Mouse (Mus musculus) fat pad, adult 2 months (tissue): Measurements from ENCODE around the gene Nsg1.

Source experiments
- DNase-seq: peaks from one replicate; pipeline ENCODE4 v3.0.0-alpha.2; 2011; ENCODE audit warnings: low read depth, low spot score; ENCODE audit errors: extremely low read depth

Gene Nsg1

DNA sequence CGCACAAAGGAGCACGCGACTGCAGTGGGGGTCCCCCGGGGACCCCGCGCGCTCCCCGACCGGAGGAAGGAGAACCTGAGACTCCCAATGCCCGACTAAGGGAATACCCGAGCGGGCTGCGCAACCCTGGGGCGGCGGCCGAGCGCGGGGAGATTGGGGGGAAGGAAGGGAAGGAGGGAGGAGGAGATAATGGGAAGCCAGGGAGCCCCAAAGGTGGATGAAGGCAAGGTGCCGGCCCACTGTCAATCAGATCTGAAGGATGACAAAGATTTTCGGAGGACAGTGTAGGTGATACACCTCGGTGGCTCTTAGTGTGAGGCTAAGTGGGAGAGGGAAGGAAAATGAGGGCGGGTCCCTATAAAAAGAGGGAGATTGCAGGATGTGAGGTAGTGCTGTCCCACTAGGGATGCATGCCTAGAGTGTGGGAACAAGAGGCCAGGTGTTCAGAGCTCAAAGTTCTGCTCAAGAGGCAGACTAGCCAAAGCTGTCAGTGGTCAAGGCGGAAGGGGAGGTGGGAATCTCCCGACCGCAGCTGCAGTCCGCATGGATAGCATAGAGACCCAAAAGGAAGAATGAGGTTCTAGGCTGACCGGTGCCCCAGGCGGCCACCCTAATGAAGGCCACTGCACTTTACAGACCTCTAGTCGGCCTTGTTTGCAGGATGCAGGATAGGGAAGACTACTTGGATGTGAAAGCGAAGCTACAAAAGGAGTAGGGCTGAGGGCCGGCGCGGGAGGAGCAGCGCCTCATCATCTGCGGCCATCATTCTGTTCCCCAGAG lies at the start of gene Nsg1:
TSS of gene Nsg1 (minus strand) at position 274 of the 780 bp plus-strand sequence.
- DNase-seq, result no peak

DNA sequence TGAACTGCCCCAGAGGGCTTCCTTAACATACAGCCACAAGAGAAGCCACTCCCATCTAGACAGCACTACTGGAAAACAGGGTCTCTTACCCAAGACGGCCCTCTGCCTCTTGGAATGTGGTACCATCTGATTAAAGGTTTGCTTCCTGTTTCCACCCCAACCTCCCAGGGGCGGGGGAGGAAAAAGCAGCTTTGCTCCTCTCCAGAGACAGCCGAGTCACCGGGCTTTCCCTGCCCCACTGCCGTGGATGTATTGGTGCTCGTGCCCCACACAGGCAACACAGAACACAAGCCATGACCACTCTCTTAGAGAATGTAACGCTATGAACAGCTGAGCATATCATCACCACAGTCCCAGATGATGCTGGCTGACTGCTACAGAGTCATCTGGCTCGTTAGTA lies 49.3 kb upstream of the Nsg1 start:
- no peak for DNase-seq

DNA sequence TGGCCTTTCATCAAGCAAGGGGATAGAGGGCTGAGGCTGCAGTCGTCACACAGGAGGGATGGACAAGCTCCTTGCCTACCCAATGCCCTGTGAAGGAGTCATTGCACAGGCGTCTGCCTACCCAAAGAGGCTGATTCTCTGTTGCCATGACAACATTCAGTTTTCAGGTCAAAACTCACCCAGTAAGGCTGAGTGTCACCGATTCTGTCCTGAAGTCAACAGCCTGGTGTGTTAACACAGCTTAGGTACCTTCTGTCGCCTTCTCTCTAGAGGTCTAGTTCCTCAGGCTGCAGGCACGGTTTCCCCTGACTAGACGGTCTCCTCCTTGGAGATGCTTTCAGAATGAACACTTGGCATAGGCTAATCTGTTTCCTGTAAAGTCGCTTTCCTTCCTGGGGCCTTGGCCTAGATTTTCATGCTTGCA lies 45.6 kb upstream of the Nsg1 start:
- no peak for DNase-seq

DNA sequence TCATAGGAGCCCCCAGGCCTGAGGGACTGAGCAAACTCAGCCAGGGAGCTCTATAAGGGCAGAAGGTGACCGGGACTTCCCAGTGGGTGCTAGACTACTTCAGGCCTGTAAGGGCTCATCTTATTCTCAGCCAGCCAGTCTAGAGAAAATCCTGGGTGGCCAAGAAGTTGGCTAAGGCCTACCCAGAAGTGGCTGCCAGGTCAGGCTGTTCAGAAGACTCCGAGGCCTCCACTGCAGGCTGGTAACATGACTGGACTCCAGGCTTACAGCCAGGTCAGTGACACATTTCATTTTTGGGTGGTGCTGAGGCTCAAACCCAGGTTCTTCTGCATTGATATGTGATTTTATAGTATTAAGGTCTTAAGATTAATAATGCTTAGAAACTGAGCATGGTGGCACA lies 40.0 kb upstream of the Nsg1 start:
- DNase-seq, result no peak

DNA sequence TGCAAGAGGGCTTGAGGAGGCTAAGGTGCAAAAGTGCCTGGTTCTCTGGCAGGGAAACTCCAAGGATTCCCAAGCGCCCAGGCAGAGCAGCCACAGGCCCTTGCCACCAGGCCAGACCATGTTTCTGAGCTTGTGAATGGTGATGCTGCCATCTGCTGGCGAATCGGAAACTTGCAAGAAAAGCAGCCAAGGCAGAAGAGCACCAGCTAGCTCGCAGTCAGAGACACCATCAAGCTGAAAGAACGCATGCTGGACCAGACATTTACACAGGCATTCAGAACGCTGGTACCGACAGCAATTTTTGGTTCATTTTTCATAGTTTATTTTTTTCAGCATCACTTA lies 37.7 kb upstream of the Nsg1 start:
- DNase-seq, result peak; percentile 4

DNA sequence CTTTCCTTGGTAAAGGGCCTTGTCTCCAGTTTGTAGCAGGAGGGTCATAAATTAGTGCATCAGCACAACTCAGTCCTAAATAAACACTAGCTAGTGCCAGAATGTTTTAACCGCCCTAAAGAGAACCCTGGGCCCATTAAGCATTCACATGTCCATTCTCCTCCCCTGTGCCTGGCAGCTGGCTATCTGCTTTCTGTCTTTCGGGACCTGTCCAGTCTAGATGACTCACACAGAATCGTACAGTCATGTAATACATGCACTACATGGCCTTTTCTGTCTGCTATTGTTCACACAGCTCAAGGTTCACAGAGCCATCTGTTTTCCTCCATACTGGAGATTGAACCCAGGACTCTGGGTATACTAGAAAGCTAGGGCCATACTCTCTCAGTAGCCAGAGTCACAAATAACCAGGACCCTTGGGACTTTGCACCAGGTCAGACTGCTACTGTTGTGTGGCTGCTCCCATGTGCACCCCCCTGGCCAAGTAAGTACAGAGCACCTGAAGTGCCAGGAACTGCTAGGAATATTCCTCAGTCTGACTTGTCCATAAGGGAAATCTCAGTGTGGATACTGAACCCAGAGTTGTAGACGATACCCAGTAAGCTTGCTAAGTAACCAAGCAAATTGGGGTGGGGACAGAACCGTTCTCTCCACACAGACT lies 37.2 kb upstream of the Nsg1 start:
- no peak for DNase-seq

DNA sequence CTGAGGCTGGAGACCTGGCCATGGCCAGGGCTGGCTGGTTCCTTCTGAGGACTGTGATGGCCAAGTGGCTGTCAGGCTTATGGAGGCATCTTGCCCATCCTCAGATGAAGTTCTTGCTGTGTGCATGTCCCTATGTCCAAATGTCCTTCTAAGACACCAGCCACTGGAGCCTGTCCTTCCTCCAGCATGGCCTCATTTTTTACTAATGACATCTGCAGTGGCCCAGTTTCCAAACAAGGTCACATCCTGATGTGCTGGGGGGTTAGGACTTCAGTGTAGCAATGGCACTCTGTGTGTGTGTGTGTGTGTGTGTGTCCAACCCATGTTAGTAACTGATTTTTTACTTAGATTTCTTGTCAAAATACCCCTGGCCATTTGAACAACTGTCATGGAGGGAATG lies 36.2 kb upstream of the Nsg1 start:
- DNase-seq, result no peak

DNA sequence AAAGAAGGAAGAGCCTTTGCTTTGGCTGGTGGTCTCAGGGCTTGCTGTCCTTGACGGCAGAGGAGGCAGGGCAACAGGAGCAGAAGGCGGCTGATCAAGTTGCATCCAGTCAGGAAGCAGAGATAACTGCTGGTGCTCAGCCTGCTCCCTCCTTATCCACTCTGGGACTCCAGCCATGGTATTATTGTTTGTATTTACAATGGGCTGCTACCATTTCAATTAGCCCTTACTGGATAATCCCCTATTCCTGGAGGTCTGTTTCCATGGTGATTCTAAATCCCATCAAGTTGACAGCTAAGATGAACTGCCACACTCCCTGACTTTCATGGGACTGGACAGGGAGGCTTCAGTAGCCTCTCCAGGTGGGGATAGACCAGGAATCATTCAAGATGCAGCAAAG lies 35.2 kb upstream of the Nsg1 start:
- no peak for DNase-seq

DNA sequence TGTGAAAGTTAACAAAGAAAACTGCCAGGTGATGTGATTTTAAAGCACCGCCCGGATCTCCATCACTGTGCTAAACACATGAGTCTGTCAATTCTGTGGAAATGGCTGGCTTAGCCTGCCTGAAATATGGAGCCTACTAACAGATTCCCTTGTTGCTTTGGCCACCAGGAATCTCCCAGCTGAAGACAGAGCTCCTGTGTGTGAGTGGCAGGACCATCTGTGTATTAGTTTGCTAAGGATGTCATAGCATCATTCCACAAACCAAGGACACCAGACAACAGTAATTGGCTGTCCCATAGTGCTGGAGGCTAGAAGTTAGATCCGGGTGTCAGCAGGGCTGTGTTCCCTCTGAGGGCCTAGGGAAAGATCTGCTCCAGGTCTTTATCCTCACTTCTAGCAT lies 31.2 kb upstream of the Nsg1 start:
- no peak for DNase-seq

DNA sequence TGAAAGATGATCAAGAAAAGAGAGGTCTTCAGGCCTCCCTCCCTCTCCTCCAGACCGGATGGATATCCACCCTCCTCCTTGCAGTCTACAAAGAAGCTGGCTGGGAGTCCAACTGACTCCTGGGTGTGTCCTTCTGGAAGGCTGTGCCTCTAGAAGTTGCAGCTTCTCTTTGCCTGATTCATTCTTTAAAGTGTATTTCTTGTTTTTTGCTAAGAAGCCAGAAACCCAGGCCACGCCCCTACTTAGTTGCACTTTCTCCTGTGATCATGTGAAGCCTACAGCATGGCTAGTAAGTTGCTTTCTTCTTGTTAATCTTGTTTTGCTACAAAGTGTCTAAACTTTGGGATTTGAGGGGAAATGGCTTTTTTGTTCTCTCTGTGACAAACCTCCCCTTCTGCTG lies 27.3 kb upstream of the Nsg1 start:
- no peak for DNase-seq

DNA sequence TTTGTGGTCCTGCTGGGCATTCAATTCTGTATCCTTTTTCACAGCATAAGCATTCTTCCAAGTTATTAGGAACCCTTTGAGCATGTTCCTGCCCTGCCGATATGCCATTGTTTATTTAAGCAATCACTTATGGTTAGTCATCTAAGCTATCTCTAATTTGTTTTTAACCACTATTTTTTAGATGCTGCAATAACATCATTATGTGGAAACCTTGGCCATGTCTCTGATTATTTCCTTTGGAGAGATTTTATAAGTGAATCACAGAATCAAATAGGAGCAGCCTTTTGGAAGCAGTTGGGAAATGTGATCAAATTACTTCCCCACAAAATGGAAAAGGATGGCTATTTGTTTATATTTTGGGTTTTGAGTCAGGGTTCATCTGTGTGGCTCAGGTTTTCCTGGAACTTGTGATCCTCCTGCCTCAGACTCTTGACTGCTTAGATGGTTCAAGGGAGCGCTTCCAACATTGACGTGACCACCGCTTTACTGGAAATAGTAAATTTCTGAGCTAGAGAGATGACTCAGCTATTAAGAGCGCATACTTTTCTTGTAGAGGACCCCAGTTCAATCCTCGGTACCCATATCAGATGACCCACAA lies 25.1 kb upstream of the Nsg1 start:
- no peak for DNase-seq

DNA sequence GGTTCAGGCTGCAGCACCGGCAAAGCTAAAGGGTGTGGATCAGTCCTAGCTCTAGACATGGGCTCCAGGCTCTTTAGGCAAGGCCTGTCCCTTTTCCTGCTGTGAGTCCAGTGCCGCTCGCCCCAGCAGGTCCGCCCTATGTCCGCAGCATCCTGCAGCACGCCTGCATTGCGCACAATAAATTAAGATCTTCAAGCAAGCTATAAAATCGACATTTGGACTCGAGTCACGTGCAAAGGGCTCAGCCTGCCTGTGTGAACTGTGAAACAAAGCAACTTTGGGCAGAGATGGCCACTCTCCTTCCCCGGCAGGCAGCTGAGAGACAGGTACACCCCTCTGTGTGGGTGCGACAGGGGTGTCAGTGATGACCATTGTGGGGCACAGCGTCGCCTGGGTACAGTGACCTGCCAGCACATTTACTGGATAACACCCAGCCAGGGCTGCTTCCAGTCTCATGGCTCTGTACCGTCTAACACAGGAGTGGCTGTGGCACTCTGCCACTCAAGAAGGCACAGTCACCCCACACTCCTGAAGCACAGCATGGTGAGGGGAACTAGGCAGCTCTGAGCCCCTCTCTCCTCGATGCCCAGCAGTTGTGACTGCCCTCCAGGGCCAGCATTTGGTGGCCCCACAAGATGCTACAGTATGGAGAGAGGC lies 14.7 kb upstream of the Nsg1 start:
- no peak for DNase-seq

DNA sequence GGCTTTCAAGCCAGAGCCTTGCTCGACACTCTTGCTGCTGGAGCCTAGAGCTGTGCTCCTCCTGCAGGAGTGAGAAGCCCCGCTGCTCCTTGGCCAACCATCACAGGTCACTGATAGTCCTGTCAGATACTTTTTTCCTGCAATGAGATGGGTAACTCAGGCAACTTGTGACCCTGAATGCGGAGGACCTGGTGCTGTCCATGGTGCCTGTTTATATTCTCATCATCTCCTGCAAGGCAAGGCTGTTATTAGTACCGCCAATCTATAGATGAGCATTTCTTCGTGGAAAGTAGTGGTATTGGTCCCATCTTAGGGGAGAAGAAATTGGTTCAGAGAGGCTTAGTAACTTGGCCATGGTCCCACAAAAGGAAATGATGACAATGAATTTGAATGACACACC lies 14.1 kb upstream of the Nsg1 start:
- DNase-seq, result no peak

DNA sequence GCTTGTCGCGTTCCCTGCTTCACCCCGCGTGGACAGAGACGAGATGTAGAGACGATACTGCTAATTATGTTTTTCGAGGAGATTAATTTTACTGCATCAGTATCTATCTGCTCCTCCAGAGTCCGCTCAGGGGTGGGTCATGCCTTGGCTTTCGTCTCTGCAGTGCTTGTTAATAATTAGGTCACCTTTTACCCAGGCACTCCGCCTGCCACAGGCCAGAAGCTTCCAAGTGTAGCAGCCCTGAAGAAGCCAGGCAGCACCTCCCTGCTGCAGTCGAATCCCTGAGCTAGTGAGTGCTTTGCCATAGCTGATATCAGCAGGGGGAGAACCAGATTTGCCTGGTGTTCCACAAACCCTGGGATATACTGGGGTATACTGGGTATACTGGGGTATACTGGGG lies 8.8 kb upstream of the Nsg1 start:
- no peak for DNase-seq

DNA sequence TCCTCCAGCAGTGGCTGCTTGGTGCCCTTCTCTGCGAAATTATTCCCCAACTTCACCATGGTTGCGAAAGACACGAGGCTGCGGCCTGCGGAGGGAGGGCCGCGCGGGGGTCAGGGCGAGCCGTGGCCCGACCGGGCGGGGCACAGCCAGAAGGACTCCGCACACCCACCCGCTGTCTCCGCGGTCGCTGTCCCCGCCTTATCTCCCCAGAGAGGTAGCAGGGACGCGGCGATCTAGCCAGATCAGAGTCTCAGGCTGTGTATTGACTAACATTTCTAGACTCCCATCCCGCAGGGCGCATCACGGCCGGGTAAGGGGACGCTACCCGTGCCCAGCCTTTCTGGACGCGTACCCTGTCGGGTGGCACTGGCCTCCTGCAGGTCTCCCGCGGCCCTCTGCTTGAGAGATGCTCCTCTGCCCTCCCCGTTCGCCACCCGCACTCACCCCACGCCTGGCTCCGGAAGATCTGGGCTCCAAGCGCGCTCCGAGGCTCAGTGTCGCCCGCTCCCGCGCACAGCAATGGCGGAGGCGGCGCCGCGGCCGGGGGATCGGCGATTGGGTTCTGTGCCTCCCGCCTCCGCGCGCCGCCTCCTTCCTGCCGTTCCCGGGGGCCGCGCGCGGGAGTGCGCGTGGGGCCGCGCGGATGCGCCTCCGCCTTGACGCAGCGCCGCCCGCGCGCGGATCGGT lies 617 bp downstream of the Nsg1 start:
- no peak for DNase-seq

DNA sequence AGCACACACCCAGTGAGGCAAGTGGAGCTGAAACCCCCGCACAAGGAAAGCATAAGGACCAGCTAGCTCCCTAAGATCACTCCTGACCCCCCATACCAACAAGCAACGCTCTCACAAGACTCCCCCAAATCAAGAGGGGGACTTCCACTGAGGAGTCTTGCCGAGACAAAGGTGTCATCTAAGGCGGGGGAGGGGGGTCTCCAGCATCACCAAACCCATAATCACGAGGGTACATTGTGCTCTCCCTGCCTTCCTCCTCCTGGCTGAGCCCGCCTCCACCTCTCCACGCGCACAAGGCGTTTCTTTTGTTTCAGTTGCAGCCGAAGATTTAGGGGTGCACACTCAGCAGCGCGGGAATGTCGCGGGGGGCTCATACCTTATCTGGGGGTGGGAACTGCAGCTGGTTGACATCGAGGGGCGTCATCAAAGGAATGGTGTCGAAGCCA lies 1.2 kb downstream of the Nsg1 start:
- no peak for DNase-seq

DNA sequence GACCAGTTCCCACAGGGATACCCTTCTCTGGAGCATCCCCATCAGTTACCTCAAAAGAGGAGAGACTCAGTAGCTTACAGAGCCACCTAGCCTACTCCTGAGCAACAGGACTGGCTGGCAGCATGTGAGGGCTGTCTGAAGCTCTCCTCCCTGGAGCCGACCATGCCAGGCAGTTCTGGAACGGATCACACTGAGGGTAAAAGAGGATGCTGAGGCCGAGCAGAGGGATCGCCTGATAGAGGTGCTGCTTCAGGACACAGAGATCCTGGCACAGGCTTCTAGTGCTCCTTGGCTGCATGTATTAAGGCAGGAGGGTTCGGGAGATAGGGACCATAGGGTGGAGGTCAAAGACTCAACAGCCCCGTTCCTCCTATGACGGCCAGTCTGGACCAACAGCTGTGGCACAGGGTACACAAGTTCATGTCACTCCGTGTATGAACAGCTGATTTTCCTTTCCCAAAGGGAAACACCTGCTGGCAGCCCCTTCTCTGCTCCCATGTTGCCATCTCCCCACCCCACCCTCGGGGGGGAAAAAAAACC lies 2.2 kb downstream of the Nsg1 start:
- no peak for DNase-seq

DNA sequence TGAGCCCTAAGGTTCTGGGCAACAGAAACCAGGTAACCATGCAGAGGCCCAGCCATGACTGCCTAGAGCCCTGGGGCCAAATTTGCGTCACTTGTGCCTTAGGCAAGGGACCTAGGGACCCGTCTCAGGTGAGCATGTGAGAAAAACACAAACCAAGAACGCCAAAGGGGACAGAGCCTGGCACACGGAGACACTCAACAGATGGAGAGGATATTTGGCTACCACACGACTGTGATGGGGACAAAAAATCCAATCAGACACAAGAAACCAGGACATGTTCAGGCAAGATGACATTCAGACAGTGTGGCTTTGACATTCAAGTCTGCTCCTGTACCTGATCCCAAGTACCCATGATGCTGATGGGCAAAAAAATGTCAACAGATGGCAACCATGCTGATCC lies 6.1 kb downstream of the Nsg1 start:
- DNase-seq, result no peak

DNA sequence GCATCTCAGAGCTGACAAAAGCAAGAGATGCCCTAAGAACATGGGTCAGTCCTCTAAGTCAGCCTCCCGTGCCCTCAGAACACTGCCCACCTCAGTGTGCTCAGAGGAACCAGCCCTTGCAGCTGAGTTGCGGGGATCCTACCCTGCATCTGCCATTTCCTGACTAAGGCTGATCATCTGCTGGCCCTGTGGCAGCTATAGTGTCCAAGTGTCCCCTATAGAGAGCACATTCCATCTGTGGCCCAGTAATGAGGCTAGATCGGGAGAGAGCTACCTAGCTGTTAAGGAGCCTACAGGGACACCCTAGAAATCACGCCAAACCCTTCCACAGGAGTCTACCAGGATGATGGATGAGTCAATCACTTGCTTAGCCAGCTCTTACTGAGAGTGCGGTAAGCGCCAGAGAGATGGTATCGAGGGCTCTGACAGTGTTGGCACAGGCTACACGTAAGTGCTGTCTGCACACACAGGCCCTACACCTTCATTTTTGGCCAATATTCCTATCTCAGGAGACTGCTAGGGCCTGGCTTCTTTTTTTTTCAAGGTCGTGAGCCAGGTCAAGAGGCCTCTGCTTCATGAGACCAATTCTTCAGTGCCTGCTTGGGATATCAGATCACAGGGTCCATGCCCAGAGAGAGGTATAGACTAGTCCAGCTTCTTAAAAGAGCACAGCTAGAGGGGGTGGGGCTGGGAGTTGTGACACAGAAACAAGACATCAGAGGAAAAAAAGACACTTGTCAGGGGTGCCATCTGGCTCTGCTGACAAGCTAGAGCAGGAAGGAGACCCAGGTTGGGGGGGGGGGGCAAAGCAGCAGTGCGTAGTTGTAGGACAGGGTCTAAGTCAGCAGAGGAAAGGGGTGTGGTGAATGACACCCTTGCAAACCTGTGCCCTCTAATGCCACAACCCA lies 7.3 kb downstream of the Nsg1 start:
- no peak for DNase-seq

DNA sequence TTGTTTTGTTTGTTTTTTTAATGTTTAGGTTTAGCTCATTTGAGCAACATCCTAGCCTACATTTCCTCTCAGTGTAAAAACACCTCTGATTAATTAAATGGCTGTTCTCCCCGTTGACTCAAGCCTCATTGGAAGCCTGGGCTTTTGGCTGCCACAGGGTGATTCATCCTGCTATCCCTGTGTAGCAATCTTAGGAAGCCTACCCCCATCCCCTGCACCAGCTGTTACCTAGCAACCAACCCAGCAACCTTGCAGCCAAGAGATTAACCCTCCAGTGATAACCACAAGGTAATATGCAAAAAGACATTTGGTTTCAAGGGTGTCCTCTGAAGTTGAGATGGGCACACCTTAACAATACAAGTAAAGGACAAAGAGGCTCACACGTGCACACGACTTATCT lies 8.4 kb downstream of the Nsg1 start:
- DNase-seq, result no peak
